Mouse (Mus musculus) midbrain, embryonic 11.5 days (tissue): Measurements from ENCODE around the gene Slc35f4. TPM values are rescaled to one million over a fixed set of nuclear protein-coding genes. Genes with fewer than 3 reads are reported as not detected.

Source experiments
- ATAC-seq: fragments of 200-750 bp; cut with Nextera tagmentation; 2 replicates; pipeline ENCODE4 v1.8.0; 2017; ENCODE audit warnings: moderate TSS enrichment, moderate library complexity; ENCODE audit not compliant: low FRiP score
- DNase-seq: peaks from one replicate; pipeline ENCODE4 v3.0.0; 2015; ENCODE audit warnings: low spot score; ENCODE audit errors: missing footprints
- H3K27ac ChIP-seq: fragments of 300-500 bp; sonication (generic); 2 replicates; pipeline ENCODE4 v1.5.1; 2014; ENCODE audit warnings: low read depth, low read length
- H3K27me3 ChIP-seq: fragments of 300-500 bp; sonication (generic); 2 replicates; pipeline ENCODE4 v1.6.1; 2014; ENCODE audit warnings: mild to moderate bottlenecking, low read length, moderate library complexity, mixed read lengths; ENCODE audit not compliant: control insufficient read depth, insufficient read depth
- H3K36me3 ChIP-seq: fragments of 300-500 bp; sonication (generic); 2 replicates; pipeline ENCODE4 v1.6.1; 2014; ENCODE audit warnings: mild to moderate bottlenecking, low read length, moderate library complexity, mixed read lengths; ENCODE audit not compliant: control insufficient read depth, insufficient read depth
- H3K4me1 ChIP-seq: fragments of 300-500 bp; sonication (generic); 2 replicates; pipeline ENCODE4 v1.6.1; 2014; ENCODE audit warnings: low read length; ENCODE audit not compliant: control insufficient read depth, insufficient read depth
- H3K4me2 ChIP-seq: fragments of 300-500 bp; sonication (generic); 2 replicates; pipeline ENCODE4 v1.6.1; 2014; ENCODE audit warnings: mild to moderate bottlenecking, moderate library complexity
- H3K4me3 ChIP-seq: fragments of 300-500 bp; sonication (generic); 2 replicates; pipeline ENCODE4 v1.5.1; 2014; ENCODE audit warnings: low read depth, low read length
- H3K9ac ChIP-seq: fragments of 300-500 bp; sonication (generic); 2 replicates; pipeline ENCODE4 v1.6.1; 2014; ENCODE audit warnings: low read length
- H3K9me3 ChIP-seq: fragments of 300-500 bp; sonication (generic); 2 replicates; pipeline ENCODE4 v1.6.1; 2016; ENCODE audit warnings: low read length; ENCODE audit not compliant: control insufficient read depth
- WGBS: fragments of 180-500 bp; shearing (Covaris S2); extraction: QIAGEN DNeasy Blood & Tissue Kit; methylation state at CpG from one replicate; pipeline ENCODE4 v1.1.7; 2014; 5-methylcytosine and 5-hydroxymethylcytosine counted together
- polyA plus RNA-seq: library from polyadenylated mRNA; unstranded; fragments of >200 nt; fragmentation: Nextera tagmentation; extraction: Ambion mirVana; gene quantifications from 2 replicates; pipeline ENCODE4 v1.2.1, GENCODE M21; 2014

Slc35f4 gene
- polyA plus RNA-seq, 1 experiment from 2014 or later, result 0.49 TPM

DNA sequence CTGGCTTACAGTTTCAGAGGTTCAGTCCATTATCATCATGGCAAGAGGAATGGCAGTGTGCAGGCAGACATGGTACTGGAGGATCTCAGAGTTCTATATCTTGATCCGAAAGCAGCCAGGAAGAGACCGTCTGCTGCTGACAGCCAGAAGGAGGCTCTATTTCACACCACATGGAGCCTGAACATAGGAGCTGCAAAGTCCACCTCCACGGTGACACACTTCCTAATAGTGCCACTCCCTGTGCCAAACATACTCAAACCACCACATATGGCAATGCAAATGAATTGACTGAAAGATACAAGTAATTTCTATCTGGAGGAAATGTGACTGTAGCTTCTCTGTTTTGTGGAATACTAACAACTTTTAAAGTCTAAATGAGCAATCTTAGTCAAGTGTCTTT, 89.0 kb downstream of the Slc35f4 start:
- Histone ChIP-seq H3K4me3 (no peak overlapping the region), H3K4me2 (no peak overlapping the region)
- no peak for ATAC-seq

DNA sequence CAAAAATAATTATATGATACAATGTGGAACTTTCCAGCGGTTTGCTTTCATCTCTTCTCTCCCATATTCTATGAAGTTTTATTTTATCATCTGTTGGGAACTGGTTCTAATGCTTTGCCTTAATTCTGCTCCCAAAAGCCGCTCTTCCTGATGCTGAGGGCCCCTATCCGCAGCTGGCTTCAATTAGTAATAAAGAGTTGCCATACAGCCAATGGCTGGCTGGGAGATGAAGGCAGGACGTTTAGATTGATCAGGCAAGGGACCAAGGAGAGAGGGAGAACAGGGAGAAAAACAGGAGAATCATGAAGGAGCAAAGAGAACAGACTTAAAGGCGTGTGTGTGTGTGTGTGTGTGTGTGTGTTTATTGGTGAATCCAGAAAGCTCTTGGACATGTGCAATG, 94.0 kb downstream of the Slc35f4 start:
- 84% methylated on average over 5 of the region's 5 CpGs for WGBS
- no peak overlapping the region for H3K27ac ChIP-seq
- no peak for ATAC-seq

More for the DNA sequence above, 89.0 kb downstream of the Slc35f4 start:
- Histone ChIP-seq H3K9ac (no peak overlapping the region), H3K27me3 (no peaks in the 10 kb centered on the region), H3K4me1 (no peaks in the 10 kb centered on the region), H3K36me3 (no peaks in the 10 kb centered on the region), H3K27ac (no peak overlapping the region), H3K9me3 (no peaks in the 10 kb centered on the region)
- DNase-seq, result no peak
- 94% methylated on average over 3 of the region's 3 CpGs for WGBS

DNA sequence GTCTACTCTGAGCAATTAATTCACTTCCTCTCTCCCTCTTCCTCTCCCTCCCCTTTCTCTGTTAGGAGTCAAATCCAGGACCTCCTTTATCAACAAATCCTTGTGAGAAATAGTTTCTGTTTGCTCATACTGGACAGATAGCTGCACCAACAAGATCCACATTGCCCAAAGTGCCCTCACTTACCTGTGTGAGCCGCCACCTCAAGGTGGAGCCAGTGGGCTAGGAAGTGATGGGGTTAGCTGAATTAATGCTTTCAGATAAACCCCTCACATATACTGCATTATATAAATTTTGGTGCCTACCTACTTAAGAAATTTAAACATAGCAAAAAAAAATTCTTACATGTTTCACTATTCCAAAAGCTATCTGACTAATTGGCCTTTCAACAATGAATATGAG, 133.4 kb downstream of the Slc35f4 start:
- no peak for ATAC-seq
- no peak for DNase-seq

More for the DNA sequence above, 94.0 kb downstream of the Slc35f4 start:
- no peaks in the 10 kb centered on the region for H3K27me3 ChIP-seq
- no peak overlapping the region for H3K4me2 ChIP-seq
- no peaks in the 10 kb centered on the region for H3K36me3 ChIP-seq
- H3K9ac ChIP-seq, result no peak overlapping the region
- H3K9me3 ChIP-seq, result no peaks in the 10 kb centered on the region
- no peak for DNase-seq
- no peaks in the 10 kb centered on the region; the same call in 1 of the 2 replicates for H3K4me1 ChIP-seq
- H3K4me3 ChIP-seq, result no peak overlapping the region

DNA sequence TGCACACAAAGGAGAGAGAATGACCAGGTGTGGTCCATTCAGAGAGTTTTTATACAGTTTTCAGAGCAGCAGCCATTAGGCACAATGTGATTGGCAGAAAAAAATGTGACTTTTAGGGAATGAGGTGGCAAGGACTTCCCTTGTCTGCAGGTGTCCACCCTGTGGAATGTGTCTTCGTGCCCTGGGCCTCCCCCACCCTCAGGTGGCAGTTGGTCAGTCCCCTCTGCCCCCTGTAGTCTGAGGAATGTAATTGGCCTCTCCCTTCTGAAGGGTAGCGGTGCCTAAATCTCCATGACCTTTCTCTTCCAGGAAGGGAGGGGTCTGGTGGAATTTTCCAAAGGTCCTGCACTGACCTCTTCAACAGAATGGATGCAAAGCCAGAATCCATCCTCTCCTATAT, 163.7 kb downstream of the Slc35f4 start:
- H3K36me3 ChIP-seq, result no peaks in the 10 kb centered on the region
- no peak for ATAC-seq

More for the DNA sequence above, 133.4 kb downstream of the Slc35f4 start:
- 39% methylated on average over 1 of the region's 1 CpGs for WGBS
- no peak overlapping the region for H3K4me3 ChIP-seq
- H3K27me3 ChIP-seq, result no peaks in the 10 kb centered on the region
- no peaks in the 10 kb centered on the region for H3K9me3 ChIP-seq
- H3K36me3 ChIP-seq, result no peaks in the 10 kb centered on the region
- no peak overlapping the region for H3K4me2 ChIP-seq
- no peak overlapping the region for H3K27ac ChIP-seq
- no peaks in the 10 kb centered on the region for H3K4me1 ChIP-seq
- no peak overlapping the region for H3K9ac ChIP-seq

DNA sequence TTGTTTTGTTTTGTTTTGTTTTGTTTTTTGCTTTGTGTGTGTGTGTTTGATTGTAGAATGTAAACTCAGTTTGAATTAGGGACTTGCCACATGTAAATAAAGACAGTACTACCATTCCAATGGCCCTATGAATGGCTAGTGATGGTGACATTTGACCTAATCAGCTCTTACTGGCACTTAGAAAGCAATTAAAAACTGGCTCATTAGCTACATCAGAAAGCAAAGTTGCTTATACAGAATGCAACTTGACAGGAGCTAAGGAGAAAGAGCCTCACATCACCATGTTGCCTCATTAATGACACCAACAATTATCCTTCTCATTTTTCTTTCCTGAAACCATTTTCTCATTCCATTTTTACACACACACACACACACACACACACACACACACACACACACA, 170.3 kb downstream of the Slc35f4 start:
- ATAC-seq (no peak), DNase-seq (no peak)
- H3K4me1 ChIP-seq, result no peaks in the 10 kb centered on the region
- no peaks in the 10 kb centered on the region for H3K9me3 ChIP-seq
- H3K9ac ChIP-seq, result no peak overlapping the region
- no peaks in the 10 kb centered on the region for H3K36me3 ChIP-seq
- H3K4me3 ChIP-seq, result no peak overlapping the region
- no peak overlapping the region for H3K27ac ChIP-seq
- no peak overlapping the region for H3K4me2 ChIP-seq
- no peaks in the 10 kb centered on the region for H3K27me3 ChIP-seq

More for the DNA sequence above, 163.7 kb downstream of the Slc35f4 start:
- no peak overlapping the region for H3K9ac ChIP-seq
- H3K4me3 ChIP-seq, result no peak overlapping the region
- no peaks in the 10 kb centered on the region for H3K27me3 ChIP-seq
- no peaks in the 10 kb centered on the region for H3K4me1 ChIP-seq
- H3K4me2 ChIP-seq, result no peak overlapping the region
- no peak for DNase-seq
- no peaks in the 10 kb centered on the region for H3K9me3 ChIP-seq
- no peak overlapping the region for H3K27ac ChIP-seq
- 70% methylated on average over 2 of the region's 2 CpGs for WGBS

DNA sequence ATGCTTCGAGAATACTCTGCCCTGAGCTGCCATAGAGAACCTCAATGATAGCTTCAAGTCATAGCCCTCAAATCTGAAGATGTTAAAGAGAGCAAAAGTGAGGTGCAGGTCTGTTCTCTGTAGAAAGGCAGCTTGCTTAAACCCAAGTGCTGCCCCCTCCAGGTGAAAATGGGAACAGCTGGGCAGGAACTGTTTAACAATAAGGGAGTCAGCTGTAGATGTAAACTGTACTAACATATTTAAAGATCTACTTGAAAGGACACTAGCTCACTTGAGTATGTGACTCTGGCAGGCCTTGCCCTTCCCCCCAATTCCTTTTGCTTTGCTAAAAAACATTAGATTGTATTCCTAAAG, 177.0 kb downstream of the Slc35f4 start:
- H3K27ac ChIP-seq, result no peak overlapping the region
- no peak overlapping the region for H3K4me3 ChIP-seq
- no peaks in the 10 kb centered on the region for H3K36me3 ChIP-seq
- H3K4me2 ChIP-seq, result no peak overlapping the region
- H3K27me3 ChIP-seq, result no peaks in the 10 kb centered on the region
- 67% methylated on average over 1 of the region's 1 CpGs for WGBS
- H3K4me1 ChIP-seq, result no peaks in the 10 kb centered on the region
- DNase-seq, result peak; percentile 95
- no peak for ATAC-seq
- H3K9ac ChIP-seq, result no peak overlapping the region
- no peaks in the 10 kb centered on the region for H3K9me3 ChIP-seq

DNA sequence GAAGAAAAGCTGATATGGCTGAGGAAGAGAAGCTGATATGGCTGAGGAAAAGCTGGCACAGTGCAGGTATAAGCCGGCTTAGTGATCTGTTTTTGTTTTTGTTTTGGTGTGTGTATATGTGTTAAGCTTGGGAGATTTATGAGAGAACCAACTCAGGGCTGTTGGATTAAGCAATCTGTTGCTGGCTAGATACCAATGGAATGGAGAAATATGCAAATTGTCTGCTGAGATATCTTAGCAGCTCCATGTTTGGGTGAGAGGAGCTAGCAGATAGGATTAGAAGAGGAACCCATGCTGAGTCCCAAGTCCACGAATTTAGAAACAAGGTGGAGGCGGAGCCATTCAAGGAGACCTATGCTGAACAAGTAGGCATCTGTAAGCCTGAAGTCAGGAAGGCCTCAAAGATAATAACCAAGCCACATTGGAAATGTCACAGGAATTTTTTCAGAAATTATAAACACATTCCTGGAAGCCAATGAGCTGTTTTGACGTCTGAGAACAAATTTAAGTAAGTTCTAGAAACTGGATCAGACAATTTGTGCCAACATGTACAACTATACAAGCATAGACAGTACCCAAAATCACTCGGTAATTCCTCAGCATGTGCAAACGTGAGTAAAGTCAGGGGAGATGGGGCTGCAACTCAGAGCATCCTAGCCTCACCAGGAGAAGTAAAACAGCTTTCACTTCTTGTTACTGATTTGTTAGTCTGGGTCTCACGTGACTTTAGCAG, 177.5 kb downstream of the Slc35f4 start:
- WGBS, result 67% methylated on average over 7 of the region's 7 CpGs
- Histone ChIP-seq H3K4me2 (no peak overlapping the region), H3K36me3 (no peaks in the 10 kb centered on the region), H3K27me3 (no peaks in the 10 kb centered on the region), H3K9me3 (no peaks in the 10 kb centered on the region), H3K9ac (no peak overlapping the region), H3K27ac (no peak overlapping the region), H3K4me3 (no peak overlapping the region), H3K4me1 (no peaks in the 10 kb centered on the region)
- DNase-seq (no peak), ATAC-seq (no peak)

DNA sequence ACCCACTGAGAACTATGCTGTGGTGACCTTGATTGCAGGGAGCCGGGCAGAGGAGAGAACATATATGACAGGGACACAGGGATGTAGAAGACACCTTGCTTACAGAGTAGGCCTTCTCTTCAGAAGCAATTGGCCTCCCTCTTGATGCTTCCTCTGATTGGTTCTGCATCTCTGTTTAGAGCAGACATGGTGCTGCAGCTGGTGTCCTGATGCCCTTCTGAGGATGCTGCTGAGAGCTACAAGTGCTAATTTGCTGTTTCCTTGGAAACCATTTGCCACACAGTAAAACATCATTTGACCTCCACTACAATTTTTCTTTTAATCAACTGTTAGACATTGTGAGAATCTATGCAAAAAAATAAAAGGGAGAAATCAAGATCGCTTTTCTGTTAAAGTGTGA, 180.0 kb downstream of the Slc35f4 start:
- H3K9ac ChIP-seq, result no peak overlapping the region
- no peak for ATAC-seq
- WGBS, result 86% methylated on average over 2 of the region's 2 CpGs
- H3K4me1 ChIP-seq, result no peaks in the 10 kb centered on the region
- H3K4me2 ChIP-seq, result no peak overlapping the region
- no peak overlapping the region for H3K4me3 ChIP-seq
- no peak overlapping the region for H3K27ac ChIP-seq
- no peaks in the 10 kb centered on the region for H3K9me3 ChIP-seq
- no peaks in the 10 kb centered on the region for H3K27me3 ChIP-seq
- DNase-seq, result no peak
- H3K36me3 ChIP-seq, result no peaks in the 10 kb centered on the region

DNA sequence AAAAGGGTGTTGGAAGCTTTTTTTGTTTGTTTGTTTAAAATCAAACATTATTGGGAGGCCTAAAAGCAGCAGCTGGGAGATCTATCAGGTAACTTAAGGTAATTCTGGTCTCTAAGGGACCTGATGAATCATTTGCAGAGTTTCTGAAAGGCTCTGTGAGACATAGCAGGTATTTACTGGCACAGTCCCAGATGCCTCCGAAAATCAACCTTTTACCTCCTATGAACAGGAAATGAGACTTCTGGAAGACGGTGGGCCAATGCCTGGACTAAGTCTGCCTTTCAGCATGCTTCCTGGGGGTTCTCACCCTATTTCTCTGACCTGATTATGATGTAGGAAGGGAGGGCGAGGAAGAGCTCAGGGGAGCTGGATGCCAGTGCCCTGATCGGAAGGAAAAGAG, 188.8 kb downstream of the Slc35f4 start:
- no peaks in the 10 kb centered on the region for H3K36me3 ChIP-seq
- WGBS, result 82% methylated on average over 4 of the region's 4 CpGs
- no peak overlapping the region for H3K4me2 ChIP-seq
- no peak overlapping the region for H3K4me3 ChIP-seq
- no peak overlapping the region for H3K27ac ChIP-seq
- no peak overlapping the region for H3K9ac ChIP-seq
- H3K4me1 ChIP-seq, result no peaks in the 10 kb centered on the region
- no peak for ATAC-seq
- H3K9me3 ChIP-seq, result no peaks in the 10 kb centered on the region
- DNase-seq, result no peak
- no peaks in the 10 kb centered on the region for H3K27me3 ChIP-seq
